Mouse (Mus musculus): Measurements from ENCODE around the gene Lancl1.

Gene Lancl1

GRCm38 (mm10) chr1:67017101-67017870 lies 21.4 kb downstream of the Lancl1 start:
- no peak for DNase-seq (ENCODE audit: low spot score)

GRCm38 (mm10) chr1:67014205-67014604 lies 24.5 kb downstream of the Lancl1 start:
- DNase-seq (ENCODE audit: low spot score), result peak; percentile 17

GRCm38 (mm10) chr1:67010520-67010919 lies 28.2 kb downstream of the Lancl1 start:
- no peak for DNase-seq (ENCODE audit: low spot score)

GRCm38 (mm10) chr1:67003699-67004098 lies 35.0 kb downstream of the Lancl1 start:
- DNase-seq (ENCODE audit: low spot score), result no peak

GRCm38 (mm10) chr1:67002226-67002625 lies 36.4 kb downstream of the Lancl1 start:
- DNase-seq (ENCODE audit: low spot score), result no peak

- no peak for DNase-seq (ENCODE audit: low spot score)
These were observed 37.3 kb downstream of the Lancl1 start for GRCm38 (mm10) chr1:67001367-67001766.

GRCm38 (mm10) chr1:67000484-67000883 lies 38.2 kb downstream of the Lancl1 start:
- no peak for DNase-seq (ENCODE audit: low spot score)

- DNase-seq (ENCODE audit: low spot score), result no peak
These were observed 40.1 kb downstream of the Lancl1 start for GRCm38 (mm10) chr1:66998601-66999000.

- no peak for DNase-seq (ENCODE audit: low spot score)
These were observed 40.5 kb downstream of the Lancl1 start for GRCm38 (mm10) chr1:66998188-66998587.

GRCm38 (mm10) chr1:66996819-66997218 lies 41.9 kb downstream of the Lancl1 start:
- DNase-seq (ENCODE audit: low spot score), result no peak

- DNase-seq (ENCODE audit: low spot score), result peak; percentile 66
These were observed 45.9 kb downstream of the Lancl1 start for GRCm38 (mm10) chr1:66992764-66993163.

- peak; percentile 14 for DNase-seq (ENCODE audit: low spot score)
These were observed 51.0 kb downstream of the Lancl1 start for GRCm38 (mm10) chr1:66987558-66988190.

GRCm38 (mm10) chr1:66985906-66986305 lies 52.8 kb downstream of the Lancl1 start:
- no peak for DNase-seq (ENCODE audit: low spot score)

- no peak for DNase-seq (ENCODE audit: low spot score)
These were observed 53.5 kb downstream of the Lancl1 start for GRCm38 (mm10) chr1:66985129-66985698.

GRCm38 (mm10) chr1:66980129-66980528 lies 58.5 kb downstream of the Lancl1 start:
- no peak for DNase-seq (ENCODE audit: low spot score)

- DNase-seq (ENCODE audit: low spot score), result no peak
These were observed 63.2 kb downstream of the Lancl1 start for GRCm38 (mm10) chr1:66975456-66975855.

GRCm38 (mm10) chr1:66964857-66965256 lies 73.8 kb downstream of the Lancl1 start:
- no peak for DNase-seq (ENCODE audit: low spot score)

- DNase-seq (ENCODE audit: low spot score), result no peak
These were observed 78.0 kb downstream of the Lancl1 start for GRCm38 (mm10) chr1:66960536-66961243.

- no peak for DNase-seq (ENCODE audit: low spot score)
These were observed 81.3 kb downstream of the Lancl1 start for GRCm38 (mm10) chr1:66957361-66957760.

GRCm38 (mm10) chr1:66951086-66951485 lies 87.6 kb downstream of the Lancl1 start:
- no peak for DNase-seq (ENCODE audit: low spot score)

Measured in embryo, embryonic 10.5 days (tissue).